32 mouse cellular contexts compared by ENCODE assay signal in genomic region chr10:117430224-117430884, GRCm38 (mm10).
"Had no signal": no experiment of that assay in that cellular context is flagged by ENCODE, and none has a peak within 500 bp of the region (broad histone marks: within the 10 kb centered on the region; RNA-seq: fewer than 3 reads in every experiment).

No protein-coding gene starts in this region.

- H3K9ac ChIP-seq: limb, embryonic 12.5 days; limb, embryonic 13.5 days; limb, embryonic 15.5 days; liver, embryonic 12.5 days; liver, embryonic 13.5 days; liver, embryonic 14.5 days; liver, embryonic 15.5 days; liver, postnatal 0 days; lung, embryonic 14.5 days; lung, embryonic 15.5 days; midbrain, embryonic 12.5 days; midbrain, embryonic 13.5 days; midbrain, embryonic 15.5 days; neural tube, embryonic 12.5 days had no signal

- H3K27me3 ChIP-seq: limb, embryonic 15.5 days; liver, embryonic 12.5 days; liver, embryonic 13.5 days; liver, embryonic 15.5 days; lung, embryonic 15.5 days; megakaryocyte, embryonic 14.5 days; neural tube, embryonic 12.5 days had no signal

- H3K4me3 ChIP-seq: limb, embryonic 10.5 days; limb, embryonic 12.5 days; limb, embryonic 13.5 days; limb, embryonic 15.5 days; liver, embryonic 12.5 days; liver, embryonic 13.5 days; liver, embryonic 15.5 days; lung, embryonic 15.5 days; megakaryocyte, embryonic 14.5 days; midbrain, embryonic 10.5 days; midbrain, embryonic 12.5 days; midbrain, embryonic 13.5 days; midbrain, embryonic 15.5 days; myocyte; neural tube, embryonic 12.5 days had no signal

- H3K4me2 ChIP-seq: limb, embryonic 12.5 days; limb, embryonic 13.5 days; limb, embryonic 15.5 days; liver, embryonic 11.5 days; liver, embryonic 12.5 days; liver, embryonic 13.5 days; liver, embryonic 15.5 days; lung, embryonic 14.5 days; lung, embryonic 15.5 days; midbrain, embryonic 11.5 days; midbrain, embryonic 12.5 days; midbrain, embryonic 13.5 days; midbrain, embryonic 15.5 days; neural tube, embryonic 12.5 days had no signal

- H3K9me3 ChIP-seq: limb, embryonic 10.5 days; limb, embryonic 12.5 days; limb, embryonic 13.5 days; limb, embryonic 15.5 days; liver, embryonic 12.5 days; liver, embryonic 13.5 days; liver, embryonic 15.5 days; lung, embryonic 15.5 days; midbrain, embryonic 10.5 days; midbrain, embryonic 12.5 days; midbrain, embryonic 13.5 days; midbrain, embryonic 15.5 days; neural tube, embryonic 12.5 days had no signal

- H3K27ac ChIP-seq: limb, embryonic 10.5 days; limb, embryonic 12.5 days; limb, embryonic 13.5 days; limb, embryonic 15.5 days; liver, embryonic 12.5 days; liver, embryonic 13.5 days; liver, embryonic 14.5 days; liver, embryonic 15.5 days; lung, embryonic 15.5 days; macrophage; midbrain, embryonic 10.5 days; midbrain, embryonic 12.5 days; midbrain, embryonic 13.5 days; midbrain, embryonic 15.5 days; neural tube, embryonic 12.5 days had no signal

- DNase-seq: left cerebral cortex, postnatal 4 days; liver; liver, embryonic 13.5 days; liver, postnatal 0 days; lung, adult 18-20 months; lung, adult 2 months; lung, embryonic 14.5 days; lung, postnatal 10 days; lung, postnatal 14 days; lung, postnatal 36 days; lung, postnatal 4 days; midbrain, embryonic 14.5 days had no signal

- H3K36me3 ChIP-seq: limb, embryonic 10.5 days; limb, embryonic 12.5 days; limb, embryonic 13.5 days; limb, embryonic 15.5 days; liver, embryonic 12.5 days; liver, embryonic 13.5 days; liver, embryonic 15.5 days; lung, embryonic 15.5 days; midbrain, embryonic 10.5 days; midbrain, embryonic 12.5 days; midbrain, embryonic 13.5 days; midbrain, embryonic 15.5 days; neural tube, embryonic 12.5 days had no signal

- ATAC-seq: liver, embryonic 12.5 days; liver, postnatal 0 days; lung, postnatal 0 days; midbrain, embryonic 13.5 days; midbrain, embryonic 15.5 days; midbrain, embryonic 16.5 days had no signal
